Mouse (Mus musculus): ENCODE results near the gene 2310034G01Rik. TPM values are rescaled to one million over a fixed set of nuclear protein-coding genes. Genes with fewer than 3 reads are reported as not detected.

2310034G01Rik gene
- polyA plus RNA-seq, 1 experiment from 2014 or later: 3.1 TPM

- Histone ChIP-seq H3K9me3 (ENCODE audit: control insufficient read depth, low read length) (no peaks in the 10 kb centered on the region), H3K4me1 (ENCODE audit: control insufficient read depth, insufficient read depth, low read length) (peaks cover 6% of the 10 kb centered on the region; the same call in 1 of the 2 replicates), H3K36me3 (ENCODE audit: control insufficient read depth, insufficient read depth, low read length) (no peaks in the 10 kb centered on the region), H3K4me3 (replicated peaks; ENCODE audit: low read depth, low read length) (peak overlapping the region; percentile 62), H3K27me3 (ENCODE audit: control insufficient read depth, insufficient read depth, low read length) (peaks cover 3% of the 10 kb centered on the region; the same call in 1 of the 2 replicates), H3K27ac (replicated peaks; ENCODE audit: low read depth, low read length) (peak overlapping the region; percentile 90), H3K9ac (replicated peaks; ENCODE audit: low read length) (peak overlapping the region; percentile 79), H3K4me2 (ENCODE audit: low read length) (peak overlapping the region; percentile 89)
- ATAC-seq (ENCODE audit: low FRiP score, low TSS enrichment) (peak; percentile 92), DNase-seq (peak; percentile 95)
- WGBS: under 1% methylated on average over 78 of the region's 78 CpGs
Observed at GRCm38 (mm10) chr19:46348761-46349458, 1.2 kb downstream of the 2310034G01Rik start.

GRCm38 (mm10) chr19:46347936-46348668 lies 2.0 kb downstream of the 2310034G01Rik start:
- ATAC-seq (ENCODE audit: low FRiP score, low TSS enrichment): no peak
- H3K9me3 ChIP-seq (ENCODE audit: control insufficient read depth, low read length): no peaks in the 10 kb centered on the region
- H3K9ac ChIP-seq (replicated peaks; ENCODE audit: low read length): peak overlapping the region; percentile 79
- no peaks in the 10 kb centered on the region for H3K36me3 ChIP-seq (ENCODE audit: control insufficient read depth, insufficient read depth, low read length)
- peaks cover 3% of the 10 kb centered on the region; the same call in 1 of the 2 replicates for H3K27me3 ChIP-seq (ENCODE audit: control insufficient read depth, insufficient read depth, low read length)
- peaks cover 6% of the 10 kb centered on the region; the same call in 1 of the 2 replicates for H3K4me1 ChIP-seq (ENCODE audit: control insufficient read depth, insufficient read depth, low read length)
- peak overlapping the region; percentile 89 for H3K4me2 ChIP-seq (ENCODE audit: low read length)
- peak overlapping the region; percentile 62 for H3K4me3 ChIP-seq (replicated peaks; ENCODE audit: low read depth, low read length)
- H3K27ac ChIP-seq (replicated peaks; ENCODE audit: low read depth, low read length): peak overlapping the region; percentile 90
- no peak for DNase-seq
- WGBS: 31% methylated on average over 14 of the region's 14 CpGs

DNA sequence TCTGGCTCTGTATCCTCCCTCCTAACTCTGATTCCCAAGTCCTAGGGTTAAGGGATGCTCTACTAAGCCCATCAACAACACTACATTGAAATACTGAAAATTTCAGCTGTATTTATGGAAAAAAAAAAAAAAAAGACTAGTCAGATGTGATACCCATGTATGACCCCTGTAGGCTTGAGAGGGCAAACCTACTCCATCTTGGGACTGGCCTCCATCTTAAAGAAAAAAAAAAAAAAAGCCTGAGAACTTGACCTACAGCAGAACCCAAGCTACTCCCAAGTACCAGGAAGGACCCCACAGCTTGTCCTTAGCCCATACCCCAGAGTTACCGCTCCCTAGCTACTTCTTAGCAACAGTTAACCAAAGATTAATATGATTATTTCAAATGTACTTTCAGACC lies 3.0 kb downstream of the 2310034G01Rik start:
- Histone ChIP-seq H3K27me3 (ENCODE audit: control insufficient read depth, insufficient read depth, low read length) (peaks cover 3% of the 10 kb centered on the region; the same call in 1 of the 2 replicates), H3K4me1 (ENCODE audit: control insufficient read depth, insufficient read depth, low read length) (peaks cover 6% of the 10 kb centered on the region; the same call in 1 of the 2 replicates), H3K9me3 (ENCODE audit: control insufficient read depth, low read length) (no peaks in the 10 kb centered on the region), H3K9ac (replicated peaks; ENCODE audit: low read length) (no peak overlapping the region), H3K4me2 (ENCODE audit: low read length) (no peak overlapping the region), H3K4me3 (replicated peaks; ENCODE audit: low read depth, low read length) (no peak overlapping the region), H3K27ac (replicated peaks; ENCODE audit: low read depth, low read length) (no peak overlapping the region), H3K36me3 (ENCODE audit: control insufficient read depth, insufficient read depth, low read length) (no peaks in the 10 kb centered on the region)
- ATAC-seq (ENCODE audit: low FRiP score, low TSS enrichment) (no peak), DNase-seq (no peak)
- WGBS: 100% methylated on average over 1 of the region's 1 CpGs

GRCm38 (mm10) chr19:46344710-46345419 lies 5.2 kb downstream of the 2310034G01Rik start:
- 25% methylated on average over 7 of the region's 7 CpGs for WGBS
- Histone ChIP-seq H3K9ac (replicated peaks; ENCODE audit: low read length) (no peak overlapping the region), H3K9me3 (ENCODE audit: control insufficient read depth, low read length) (no peaks in the 10 kb centered on the region), H3K27ac (replicated peaks; ENCODE audit: low read depth, low read length) (no peak overlapping the region), H3K4me3 (replicated peaks; ENCODE audit: low read depth, low read length) (no peak overlapping the region), H3K4me1 (ENCODE audit: control insufficient read depth, insufficient read depth, low read length) (peaks cover 5% of the 10 kb centered on the region; the same call in 1 of the 2 replicates), H3K4me2 (ENCODE audit: low read length) (no peak overlapping the region), H3K27me3 (ENCODE audit: control insufficient read depth, insufficient read depth, low read length) (peaks cover under 1% of the 10 kb centered on the region; the same call in 1 of the 2 replicates), H3K36me3 (ENCODE audit: control insufficient read depth, insufficient read depth, low read length) (no peaks in the 10 kb centered on the region)
- ATAC-seq (ENCODE audit: low FRiP score, low TSS enrichment) (no peak), DNase-seq (no peak)

DNA sequence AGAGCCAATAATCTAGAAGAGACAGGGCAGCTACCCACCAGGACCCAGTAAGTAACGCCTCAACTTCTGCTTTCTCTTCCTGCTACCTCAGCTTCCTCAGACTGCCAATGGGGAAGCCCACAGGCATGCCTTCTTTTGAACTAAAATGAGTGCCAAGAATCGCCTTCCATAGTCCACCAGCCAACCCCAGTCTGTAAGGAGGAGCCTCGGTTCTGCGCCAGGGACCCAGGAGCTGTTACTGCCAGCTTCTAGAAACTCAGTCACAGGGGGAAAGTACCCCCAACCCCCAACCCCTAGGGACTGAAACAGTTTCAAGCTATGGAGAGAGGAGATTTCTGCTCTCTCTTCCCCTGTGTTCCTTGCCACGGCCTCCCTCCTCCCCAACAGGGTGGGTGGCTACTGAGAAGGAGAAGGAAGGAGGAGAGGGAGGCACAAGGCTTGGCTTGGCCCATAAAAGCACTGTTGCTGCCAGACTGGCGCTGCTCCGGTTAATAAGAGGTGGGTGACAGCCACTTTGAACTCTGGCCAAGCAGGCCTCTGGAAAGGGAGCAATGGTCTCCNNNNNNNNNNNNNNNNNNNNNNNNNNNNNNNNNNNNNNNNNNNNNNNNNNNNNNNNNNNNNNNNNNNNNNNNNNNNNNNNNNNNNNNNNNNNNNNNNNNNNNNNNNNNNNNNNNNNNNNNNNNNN lies 10.7 kb downstream of the 2310034G01Rik start:
- ATAC-seq (ENCODE audit: low FRiP score, low TSS enrichment) (no peak), DNase-seq (no peak)
- Histone ChIP-seq H3K9ac (replicated peaks; ENCODE audit: low read length) (0 out of 2 replicates have a peak overlapping the region, but pooled peaks have one; percentile 12), H3K9me3 (ENCODE audit: control insufficient read depth, low read length) (no peaks in the 10 kb centered on the region), H3K27me3 (ENCODE audit: control insufficient read depth, insufficient read depth, low read length) (no peaks in the 10 kb centered on the region), H3K27ac (replicated peaks; ENCODE audit: low read depth, low read length) (0 out of 2 replicates have a peak overlapping the region, but pooled peaks have one; percentile 42), H3K36me3 (ENCODE audit: control insufficient read depth, insufficient read depth, low read length) (no peaks in the 10 kb centered on the region), H3K4me1 (ENCODE audit: control insufficient read depth, insufficient read depth, low read length) (peaks cover 20% of the 10 kb centered on the region), H3K4me2 (ENCODE audit: low read length) (peak overlapping the region; percentile 45), H3K4me3 (replicated peaks; ENCODE audit: low read depth, low read length) (no peak overlapping the region)
- 84% methylated on average over 7 of the region's 7 CpGs for WGBS

DNA sequence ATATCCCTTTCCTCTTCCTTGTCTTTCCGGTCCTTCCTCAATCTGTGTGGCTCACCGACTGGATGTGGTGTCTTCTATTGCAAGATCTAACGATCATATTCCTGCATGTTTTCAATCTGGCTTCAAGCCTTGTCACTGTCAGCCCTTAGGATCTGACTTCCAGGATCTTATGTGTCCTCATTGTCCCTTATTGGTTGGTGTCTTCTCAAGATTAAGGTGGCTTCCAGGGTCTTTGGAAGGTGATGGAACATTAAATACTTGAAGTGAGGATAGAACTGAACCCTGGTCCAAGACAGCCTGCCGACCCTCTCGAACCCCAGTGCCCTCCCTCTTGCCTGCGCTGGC lies 11.2 kb downstream of the 2310034G01Rik start:
- H3K36me3 ChIP-seq (ENCODE audit: control insufficient read depth, insufficient read depth, low read length): no peaks in the 10 kb centered on the region
- 52% methylated on average over 6 of the region's 6 CpGs for WGBS
- ATAC-seq (ENCODE audit: low FRiP score, low TSS enrichment): 0 out of 2 replicates have a peak, but pooled peaks have one; percentile 2
- H3K27me3 ChIP-seq (ENCODE audit: control insufficient read depth, insufficient read depth, low read length): no peaks in the 10 kb centered on the region
- H3K4me2 ChIP-seq (ENCODE audit: low read length): peak overlapping the region; percentile 45
- peak overlapping the region; percentile 74 for H3K4me3 ChIP-seq (replicated peaks; ENCODE audit: low read depth, low read length)
- DNase-seq: no peak
- H3K4me1 ChIP-seq (ENCODE audit: control insufficient read depth, insufficient read depth, low read length): peaks cover 20% of the 10 kb centered on the region
- no peaks in the 10 kb centered on the region for H3K9me3 ChIP-seq (ENCODE audit: control insufficient read depth, low read length)
- peak overlapping the region; percentile 12; the same call in 1 of the 2 replicates for H3K9ac ChIP-seq (replicated peaks; ENCODE audit: low read length)
- 0 out of 2 replicates have a peak overlapping the region, but pooled peaks have one; percentile 42 for H3K27ac ChIP-seq (replicated peaks; ENCODE audit: low read depth, low read length)

GRCm38 (mm10) chr19:46338331-46338936 lies 11.7 kb downstream of the 2310034G01Rik start, which contains the start of gene Cuedc2:
Gene Cuedc2 (minus strand): TSS chr19:46338702.
- DNase-seq (peak; percentile 98), ATAC-seq (ENCODE audit: low FRiP score, low TSS enrichment) (peak; percentile 92)
- Histone ChIP-seq H3K9me3 (ENCODE audit: control insufficient read depth, low read length) (no peaks in the 10 kb centered on the region), H3K4me2 (ENCODE audit: low read length) (peak within 1 kb of the TSS; percentile 89), H3K4me1 (ENCODE audit: control insufficient read depth, insufficient read depth, low read length) (peaks cover 20% of the 10 kb centered on the region), H3K36me3 (ENCODE audit: control insufficient read depth, insufficient read depth, low read length) (no peaks in the 10 kb centered on the region), H3K27ac (replicated peaks; ENCODE audit: low read depth, low read length) (peak within 1 kb of the TSS; percentile 80), H3K4me3 (replicated peaks; ENCODE audit: low read depth, low read length) (peak within 1 kb of the TSS; percentile 74), H3K9ac (replicated peaks; ENCODE audit: low read length) (peak within 1 kb of the TSS; percentile 80), H3K27me3 (ENCODE audit: control insufficient read depth, insufficient read depth, low read length) (no peaks in the 10 kb centered on the region)
- WGBS: under 1% methylated on average over 31 of the region's 31 CpGs
